Mouse (Mus musculus) ES-E14 (cell line): Measurements from ENCODE around the gene Gm826.

Source experiments
- CHD2 ChIP-seq: IDR thresholded peaks from 2 replicates; pipeline ENCODE4 v1.6.1; 2014; ENCODE audit warnings: mild to moderate bottlenecking, low read depth, low read length, inconsistent platforms
- HCFC1 ChIP-seq: IDR thresholded peaks from 2 replicates; pipeline ENCODE4 v1.6.1; 2012; ENCODE audit warnings: low read length, inconsistent platforms, borderline replicate concordance; ENCODE audit not compliant: insufficient read depth
- ZC3H11A ChIP-seq: IDR thresholded peaks from 2 replicates; pipeline ENCODE4 v1.6.1; 2012; ENCODE audit warnings: low read depth, mild to moderate bottlenecking, inconsistent platforms, low read length, borderline replicate concordance

GRCm38 (mm10) chr2:160354319-160354718, 20.4 kb upstream of the Gm826 start:
- TF ChIP-seq HCFC1 = no peak
- no peak for TF ChIP-seq CHD2
- TF ChIP-seq ZC3H11A = no peak
